Mouse (Mus musculus) midbrain, embryonic 10.5 days (tissue): ENCODE measurements at regions not wholly inside any gene's neighbourhood (a gene's known extent, or its start where the extent isn't known, plus 50 kb on each side); places are given as distances from the start of the nearest gene placed in this dataset.
A peak's percentile ranks its signal among the peaks of the same experiment; 100 is the strongest.

Source experiments
- DNase-seq: peaks from one replicate; pipeline ENCODE4 v3.0.0-alpha.2; 2017; ENCODE audit warnings: low spot score
- H3K27ac ChIP-seq: fragments of 300-500 bp; sonication (generic); replicated peaks from 2 replicates; pipeline ENCODE4 v1.5.1; 2016; ENCODE audit warnings: mild to moderate bottlenecking
- H3K27me3 ChIP-seq: fragments of 300-500 bp; sonication (generic); 2 replicates; pipeline ENCODE4 v1.6.1; 2016; ENCODE audit warnings: low read depth, mild to moderate bottlenecking; ENCODE audit not compliant: poor library complexity, severe bottlenecking
- H3K36me3 ChIP-seq: fragments of 300-500 bp; sonication (generic); 2 replicates; pipeline ENCODE4 v1.6.1; 2016; ENCODE audit warnings: mild to moderate bottlenecking, moderate library complexity
- H3K4me1 ChIP-seq: fragments of 300-500 bp; sonication (generic); 2 replicates; pipeline ENCODE4 v1.6.1; 2016
- H3K4me3 ChIP-seq: fragments of 300-500 bp; sonication (generic); 2 replicates; pipeline ENCODE4 v1.5.1; 2016; ENCODE audit warnings: mild to moderate bottlenecking, moderate library complexity
- H3K9me3 ChIP-seq: fragments of 300-500 bp; sonication (generic); replicated peaks from 2 replicates; pipeline ENCODE4 v1.6.1; 2016; ENCODE audit warnings: mild to moderate bottlenecking
- WGBS: fragments of 180-500 bp; shearing (Covaris S2); methylation state at CpG from one replicate; pipeline ENCODE4 v1.1.7; 2016; 5-methylcytosine and 5-hydroxymethylcytosine counted together

DNA sequence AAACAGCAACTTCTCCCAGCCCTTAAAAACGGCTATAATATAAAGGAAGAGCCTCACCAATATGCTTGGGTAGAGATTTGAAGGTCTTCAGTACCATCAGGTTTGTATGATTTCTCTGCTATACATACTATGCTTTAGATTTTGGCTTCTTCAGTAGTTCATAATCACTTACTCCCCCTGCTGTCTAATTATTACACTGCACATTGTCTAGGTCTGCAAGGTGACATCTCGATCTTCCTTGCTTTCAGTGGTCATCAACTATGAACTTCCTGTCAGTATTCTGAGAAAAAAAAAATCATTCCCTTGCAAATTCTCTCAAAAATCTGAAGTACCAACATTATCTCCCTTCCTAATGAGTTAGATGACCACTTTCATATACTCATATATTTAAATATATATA is 225.4 kb upstream of the Galnt5 start:
- Histone ChIP-seq H3K4me3 (no peak overlapping the region), H3K27ac (no peak overlapping the region), H3K9me3 (no peaks in the 10 kb centered on the region), H3K36me3 (no peaks in the 10 kb centered on the region), H3K4me1 (no peaks in the 10 kb centered on the region), H3K27me3 (no peaks in the 10 kb centered on the region)
- 86% methylated on average over 2 of the region's 2 CpGs for WGBS
- no peak for DNase-seq

DNA sequence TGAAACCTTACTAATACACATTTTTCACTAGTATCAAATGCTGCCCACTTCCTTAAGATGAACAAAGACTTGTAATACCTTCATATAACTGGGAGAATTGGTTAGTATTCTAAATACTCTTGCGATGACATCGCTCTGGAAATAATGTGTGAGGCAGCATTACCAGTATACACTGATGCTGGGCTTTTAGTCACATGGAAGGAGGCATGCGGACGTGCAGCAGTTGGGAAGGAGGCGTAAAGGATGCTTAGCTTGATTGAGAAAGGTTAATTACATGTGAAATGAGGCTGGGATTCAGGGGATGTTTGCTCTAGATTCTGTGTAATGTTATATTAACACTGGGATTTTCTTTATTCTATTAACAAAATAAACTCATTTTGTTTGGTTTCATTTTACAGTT is 221.5 kb upstream of the Galnt5 start:
- no peak for DNase-seq
- WGBS, result 82% methylated on average over 5 of the region's 5 CpGs

DNA sequence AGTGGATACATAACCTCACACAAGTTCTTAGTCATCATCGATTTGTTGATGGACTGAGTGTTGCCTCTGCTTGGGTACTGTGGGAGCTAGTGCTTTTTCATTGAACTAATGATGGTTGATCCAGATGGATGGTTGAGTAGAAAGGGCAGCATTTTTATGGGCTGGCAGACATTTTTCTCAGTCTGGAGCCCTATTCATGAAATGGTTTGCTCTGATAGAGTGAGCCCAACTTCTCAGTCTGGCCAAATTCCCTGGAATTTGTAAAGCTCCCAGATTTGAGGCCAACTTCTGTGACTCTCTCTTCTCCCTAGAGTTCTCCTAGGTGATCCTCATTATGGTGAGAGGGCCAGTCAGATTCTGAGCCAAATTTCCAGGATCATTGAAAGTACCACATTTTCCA is 216.8 kb upstream of the Galnt5 start:
- no peak overlapping the region for H3K4me3 ChIP-seq
- no peaks in the 10 kb centered on the region for H3K36me3 ChIP-seq
- no peaks in the 10 kb centered on the region for H3K4me1 ChIP-seq
- H3K27ac ChIP-seq, result no peak overlapping the region
- DNase-seq, result no peak
- no peaks in the 10 kb centered on the region for H3K9me3 ChIP-seq
- WGBS, result 92% methylated on average over 1 of the region's 1 CpGs
- H3K27me3 ChIP-seq, result no peaks in the 10 kb centered on the region

More for the DNA sequence above, 221.5 kb upstream of the Galnt5 start:
- Histone ChIP-seq H3K36me3 (no peaks in the 10 kb centered on the region), H3K9me3 (no peaks in the 10 kb centered on the region), H3K4me3 (no peak overlapping the region), H3K4me1 (no peaks in the 10 kb centered on the region), H3K27me3 (no peaks in the 10 kb centered on the region), H3K27ac (no peak overlapping the region)

DNA sequence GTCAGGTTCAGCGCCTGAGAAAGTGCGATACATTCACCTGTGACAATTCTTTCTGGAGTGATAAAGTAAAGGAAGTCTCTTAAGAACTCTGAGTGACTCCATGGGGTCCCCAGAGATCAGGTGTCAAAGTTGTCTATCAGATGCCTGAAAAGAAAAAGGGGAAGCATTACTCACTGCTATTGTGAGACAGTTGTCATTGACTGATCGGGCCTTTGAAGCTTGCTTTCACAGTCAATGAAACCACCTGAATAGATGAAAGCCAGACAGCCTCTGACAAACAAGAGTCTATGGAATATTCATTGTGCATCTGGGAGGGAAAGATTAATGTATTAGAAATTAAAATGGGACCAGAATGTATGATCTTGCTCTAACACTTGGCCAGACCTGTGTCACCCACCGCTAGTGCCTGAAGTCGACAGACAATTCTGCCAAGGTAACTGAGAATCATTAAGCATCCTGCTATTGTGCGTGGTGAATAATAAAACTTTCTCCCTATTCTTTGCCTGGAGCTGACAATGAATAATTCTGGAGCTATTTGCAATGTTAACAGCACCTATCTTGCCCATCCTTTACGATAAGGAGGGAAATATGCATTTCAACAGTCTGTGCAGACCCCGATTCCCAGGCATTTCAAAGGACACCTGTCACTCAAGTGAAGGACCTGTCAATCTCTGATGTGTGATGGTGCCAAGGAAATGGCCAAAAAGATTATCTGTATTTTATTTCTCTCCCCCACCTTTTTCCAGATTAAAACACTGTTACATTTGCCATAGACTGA is 204.0 kb upstream of the Galnt5 start:
- Histone ChIP-seq H3K4me3 (no peak overlapping the region), H3K4me1 (no peaks in the 10 kb centered on the region), H3K36me3 (no peaks in the 10 kb centered on the region), H3K27ac (no peak overlapping the region), H3K9me3 (no peaks in the 10 kb centered on the region), H3K27me3 (no peaks in the 10 kb centered on the region)
- WGBS, result 76% methylated on average over 8 of the region's 8 CpGs
- DNase-seq, result no peak

DNA sequence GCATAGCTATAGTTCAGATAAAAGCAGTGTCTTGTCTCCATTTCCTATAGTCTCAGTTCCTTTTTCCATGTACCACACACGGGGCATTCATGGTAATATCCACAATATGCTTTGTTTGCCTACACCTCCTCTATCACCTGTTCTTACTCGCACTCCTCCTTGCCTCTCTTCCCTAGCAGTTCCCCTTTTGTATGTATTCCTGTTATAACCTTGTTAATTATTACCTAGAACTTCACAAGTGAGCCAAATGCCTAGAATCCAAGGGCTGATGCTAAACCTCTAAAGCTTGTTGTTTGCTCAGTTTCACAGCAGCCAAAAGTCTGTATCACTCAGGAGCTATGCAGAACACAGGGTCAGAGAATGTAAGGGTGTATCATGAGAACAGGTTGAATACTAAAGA is 198.4 kb upstream of the Galnt5 start:
- H3K27ac ChIP-seq, result no peak overlapping the region
- 78% methylated on average over 2 of the region's 2 CpGs for WGBS
- no peaks in the 10 kb centered on the region for H3K4me1 ChIP-seq
- H3K27me3 ChIP-seq, result no peaks in the 10 kb centered on the region
- no peaks in the 10 kb centered on the region for H3K36me3 ChIP-seq
- H3K4me3 ChIP-seq, result no peak overlapping the region
- no peaks in the 10 kb centered on the region for H3K9me3 ChIP-seq
- no peak for DNase-seq

DNA sequence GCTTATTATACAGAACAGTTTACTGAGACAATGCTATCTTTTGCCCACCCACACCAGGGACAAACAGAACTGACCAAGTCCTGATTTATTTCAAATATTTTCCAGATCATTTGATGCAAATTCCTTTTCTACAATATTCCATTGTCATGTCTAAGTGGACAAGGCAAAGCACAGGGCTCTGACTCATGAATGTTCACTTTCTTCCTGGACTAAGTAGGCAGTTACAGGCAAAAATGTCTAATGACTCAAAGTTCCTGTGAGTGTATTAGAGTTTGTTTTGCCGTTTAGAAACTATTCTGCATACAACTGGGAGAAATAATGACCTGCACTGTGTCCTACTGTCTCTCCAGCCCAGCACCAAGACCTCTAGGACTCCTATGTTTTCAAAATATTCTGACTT is 189.8 kb upstream of the Galnt5 start:
- Histone ChIP-seq H3K36me3 (no peaks in the 10 kb centered on the region), H3K27me3 (no peaks in the 10 kb centered on the region), H3K27ac (no peak overlapping the region), H3K9me3 (no peaks in the 10 kb centered on the region), H3K4me3 (no peak overlapping the region), H3K4me1 (no peaks in the 10 kb centered on the region)
- WGBS, result 72% methylated on average over 1 of the region's 1 CpGs
- no peak for DNase-seq

DNA sequence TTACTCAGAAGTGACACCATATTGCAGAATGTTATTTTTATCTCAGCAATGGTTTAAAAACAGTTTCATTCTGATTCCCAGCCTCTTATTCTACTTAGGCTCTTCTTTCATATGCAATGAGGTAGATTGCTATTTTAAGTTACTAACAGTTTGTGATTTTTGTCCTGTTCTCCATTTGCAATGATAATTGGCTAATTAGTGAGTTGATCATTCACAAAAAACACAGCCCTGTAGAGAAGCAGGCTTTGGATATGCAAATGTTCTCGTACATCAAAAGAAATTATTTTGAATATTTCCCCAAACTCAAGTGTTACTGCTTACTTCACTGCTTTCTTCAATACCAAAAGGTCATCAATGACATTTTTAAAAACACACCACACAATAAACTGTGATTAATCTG is 184.7 kb upstream of the Galnt5 start:
- no peak for DNase-seq

DNA sequence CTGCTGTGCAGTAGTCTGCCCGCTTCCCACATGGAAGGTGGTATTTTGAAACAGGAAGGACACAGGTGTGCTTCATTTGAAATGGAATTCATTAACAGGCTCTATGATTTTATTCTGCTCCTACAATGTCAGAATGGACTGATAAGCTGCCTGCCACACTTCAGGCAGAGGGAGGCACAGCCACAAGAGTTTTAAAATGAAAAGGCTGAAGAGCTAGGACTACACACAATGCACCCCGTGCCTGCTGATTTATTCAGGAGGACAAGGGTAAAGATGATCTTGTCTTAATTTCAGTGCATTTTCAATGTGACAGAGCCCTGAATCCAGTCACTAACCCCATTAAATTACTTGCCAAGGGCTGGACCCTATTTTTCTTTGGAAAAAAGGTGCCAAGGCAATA is 177.3 kb upstream of the Galnt5 start:
- Histone ChIP-seq H3K4me3 (no peak overlapping the region), H3K27ac (no peak overlapping the region), H3K27me3 (no peaks in the 10 kb centered on the region), H3K9me3 (no peaks in the 10 kb centered on the region), H3K36me3 (no peaks in the 10 kb centered on the region), H3K4me1 (no peaks in the 10 kb centered on the region)
- 82% methylated on average over 2 of the region's 2 CpGs for WGBS
- DNase-seq, result no peak

More for the DNA sequence above, 184.7 kb upstream of the Galnt5 start:
- Histone ChIP-seq H3K9me3 (no peaks in the 10 kb centered on the region), H3K27me3 (no peaks in the 10 kb centered on the region), H3K4me3 (no peak overlapping the region), H3K27ac (no peak overlapping the region), H3K36me3 (no peaks in the 10 kb centered on the region), H3K4me1 (no peaks in the 10 kb centered on the region)
- 85% methylated on average over 1 of the region's 1 CpGs for WGBS

DNA sequence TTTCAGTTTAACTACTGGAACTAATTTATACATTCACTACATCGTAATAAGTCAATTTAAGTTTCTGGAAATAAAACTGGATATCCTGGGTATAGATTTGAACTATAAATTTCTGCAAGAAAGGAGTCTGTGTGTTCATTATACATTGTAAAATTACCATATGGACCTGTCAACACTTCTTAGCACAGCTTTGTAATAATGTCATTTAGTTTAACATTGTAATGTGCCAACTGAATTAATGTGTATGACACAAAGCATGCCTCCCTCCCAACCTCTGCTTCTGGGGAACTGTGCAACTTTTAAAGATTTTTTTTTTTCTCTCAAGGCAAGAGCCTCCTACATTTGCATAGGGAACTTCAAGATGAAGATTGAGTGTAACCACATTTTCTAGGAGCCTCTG is 176.8 kb upstream of the Galnt5 start:
- Histone ChIP-seq H3K27ac (no peak overlapping the region), H3K4me1 (no peaks in the 10 kb centered on the region), H3K27me3 (no peaks in the 10 kb centered on the region), H3K36me3 (no peaks in the 10 kb centered on the region), H3K4me3 (no peak overlapping the region), H3K9me3 (no peaks in the 10 kb centered on the region)
- no peak for DNase-seq
- WGBS, result 93% methylated on average over 1 of the region's 1 CpGs

DNA sequence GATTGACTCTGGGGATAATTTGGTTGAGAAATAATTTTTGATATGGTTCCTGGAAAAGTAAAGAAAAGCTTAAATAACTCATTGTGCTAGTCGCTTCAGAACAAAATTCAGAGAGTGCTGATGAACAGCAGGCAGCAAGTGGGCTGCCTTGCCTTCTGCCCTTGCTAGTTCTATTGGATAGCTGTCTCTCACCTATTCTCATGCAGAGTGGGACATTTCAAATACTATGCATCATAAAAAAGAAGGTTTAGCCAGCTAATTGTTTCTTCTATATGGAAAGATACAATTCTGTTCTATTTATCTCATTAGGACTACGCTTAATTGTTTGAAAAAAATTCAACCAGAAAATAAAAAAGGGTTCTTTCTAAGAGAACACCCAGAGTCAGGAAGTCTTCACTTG is 169.4 kb upstream of the Galnt5 start:
- 77% methylated on average over 2 of the region's 2 CpGs for WGBS
- H3K9me3 ChIP-seq, result no peaks in the 10 kb centered on the region
- H3K27me3 ChIP-seq, result no peaks in the 10 kb centered on the region

DNA sequence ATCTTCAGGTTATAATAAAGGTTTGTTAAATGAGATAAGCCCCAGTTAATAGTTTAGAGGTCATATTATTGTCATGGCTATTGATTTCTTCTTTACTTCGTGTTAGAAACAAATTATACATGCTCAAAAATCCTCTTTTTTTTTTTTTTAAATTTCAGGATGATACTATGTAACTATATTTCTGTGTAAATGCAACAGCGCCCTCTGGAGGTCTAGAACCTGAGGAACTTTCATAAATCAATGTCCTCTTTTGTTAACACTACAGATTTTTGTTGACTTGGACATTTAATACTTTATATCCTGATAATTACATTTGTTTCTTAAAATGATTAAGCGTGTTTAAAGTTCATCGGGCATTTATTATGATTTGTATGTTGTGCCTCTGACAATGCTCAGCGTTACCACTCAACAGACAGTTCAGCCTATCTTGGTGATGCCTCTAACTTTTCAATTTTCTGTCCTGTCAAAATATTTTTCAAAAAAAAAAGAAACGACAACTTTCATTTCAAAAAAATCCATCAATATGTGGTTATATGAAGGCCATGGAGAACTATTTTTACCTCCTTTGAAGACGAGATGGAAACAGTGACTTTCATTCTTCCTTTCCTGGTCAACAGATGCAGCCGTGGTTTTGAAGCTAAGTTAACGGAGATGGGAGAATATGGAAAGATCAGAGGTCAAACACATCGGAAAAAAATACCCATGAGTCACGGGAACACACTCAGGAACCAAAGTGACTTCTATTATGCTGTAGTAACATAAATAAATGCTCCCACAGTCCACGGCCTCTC is 164.9 kb upstream of the Galnt5 start:
- no peak for DNase-seq
- Histone ChIP-seq H3K9me3 (no peaks in the 10 kb centered on the region), H3K4me3 (no peak overlapping the region), H3K36me3 (no peaks in the 10 kb centered on the region), H3K27me3 (no peaks in the 10 kb centered on the region), H3K4me1 (no peaks in the 10 kb centered on the region), H3K27ac (no peak overlapping the region)
- 63% methylated on average over 12 of the region's 12 CpGs for WGBS

More for the DNA sequence above, 169.4 kb upstream of the Galnt5 start:
- no peak for DNase-seq
- Histone ChIP-seq H3K4me1 (no peaks in the 10 kb centered on the region), H3K4me3 (no peak overlapping the region), H3K36me3 (no peaks in the 10 kb centered on the region), H3K27ac (no peak overlapping the region)

DNA sequence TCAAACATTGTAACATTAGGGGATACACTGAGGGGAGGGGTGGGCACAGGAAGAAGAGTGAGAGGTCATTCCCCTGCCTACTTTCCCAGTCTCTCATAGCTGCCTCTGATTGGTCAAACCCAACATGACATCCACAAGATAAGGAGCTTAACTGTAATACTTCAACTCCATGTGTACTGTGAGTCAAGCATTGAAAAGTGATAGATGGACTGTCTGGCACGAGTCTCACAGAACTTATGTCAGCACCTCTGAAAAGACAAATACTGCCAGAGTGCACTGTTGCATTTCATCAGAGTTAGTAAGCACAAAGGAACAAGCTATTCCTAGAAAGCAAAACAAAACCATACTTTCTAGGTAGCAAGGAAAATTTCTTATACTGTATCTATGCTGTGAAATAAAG is 152.5 kb upstream of the Galnt5 start:
- H3K4me1 ChIP-seq, result peaks cover 25% of the 10 kb centered on the region
- no peaks in the 10 kb centered on the region for H3K36me3 ChIP-seq
- H3K4me3 ChIP-seq, result no peak overlapping the region
- no peak for DNase-seq
- no peak overlapping the region for H3K27ac ChIP-seq
- H3K9me3 ChIP-seq, result no peaks in the 10 kb centered on the region
- no peaks in the 10 kb centered on the region for H3K27me3 ChIP-seq
- 57% methylated on average over 1 of the region's 1 CpGs for WGBS

DNA sequence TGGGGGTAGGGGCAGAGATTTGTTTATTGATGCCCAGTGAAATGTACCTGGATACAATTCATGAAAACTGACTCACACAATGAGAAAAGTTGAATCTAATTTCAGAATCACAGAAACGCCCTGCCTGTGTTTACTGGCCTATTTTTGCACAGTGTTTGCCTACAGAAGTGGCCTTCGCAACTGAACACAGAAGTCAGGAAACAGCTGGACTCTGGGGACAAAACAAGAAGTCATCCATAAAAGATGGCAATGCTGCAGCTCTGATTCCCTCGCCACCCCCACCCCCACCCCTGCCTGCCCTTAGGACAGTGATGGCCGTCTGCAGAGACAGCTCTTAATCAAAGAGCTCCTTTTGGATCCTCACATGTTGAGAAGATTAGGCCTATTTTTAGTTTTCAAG is 150.0 kb upstream of the Galnt5 start:
- H3K36me3 ChIP-seq, result no peaks in the 10 kb centered on the region
- peaks cover 41% of the 10 kb centered on the region for H3K4me1 ChIP-seq
- no peaks in the 10 kb centered on the region for H3K27me3 ChIP-seq
- 0 out of 2 replicates have a peak overlapping the region, but pooled peaks have one; percentile 42 for H3K27ac ChIP-seq
- no peak for DNase-seq
- no peaks in the 10 kb centered on the region for H3K9me3 ChIP-seq
- no peak overlapping the region for H3K4me3 ChIP-seq
- 47% methylated on average over 4 of the region's 4 CpGs for WGBS
